Mouse (Mus musculus) ovary, postnatal 14 days (tissue): ENCODE measurements around the gene Clpp.

Experiments used
- DNase-seq: peaks from one replicate; pipeline ENCODE4 v3.0.0; 2022; ENCODE audit warnings: low spot score

The Clpp gene

DNA sequence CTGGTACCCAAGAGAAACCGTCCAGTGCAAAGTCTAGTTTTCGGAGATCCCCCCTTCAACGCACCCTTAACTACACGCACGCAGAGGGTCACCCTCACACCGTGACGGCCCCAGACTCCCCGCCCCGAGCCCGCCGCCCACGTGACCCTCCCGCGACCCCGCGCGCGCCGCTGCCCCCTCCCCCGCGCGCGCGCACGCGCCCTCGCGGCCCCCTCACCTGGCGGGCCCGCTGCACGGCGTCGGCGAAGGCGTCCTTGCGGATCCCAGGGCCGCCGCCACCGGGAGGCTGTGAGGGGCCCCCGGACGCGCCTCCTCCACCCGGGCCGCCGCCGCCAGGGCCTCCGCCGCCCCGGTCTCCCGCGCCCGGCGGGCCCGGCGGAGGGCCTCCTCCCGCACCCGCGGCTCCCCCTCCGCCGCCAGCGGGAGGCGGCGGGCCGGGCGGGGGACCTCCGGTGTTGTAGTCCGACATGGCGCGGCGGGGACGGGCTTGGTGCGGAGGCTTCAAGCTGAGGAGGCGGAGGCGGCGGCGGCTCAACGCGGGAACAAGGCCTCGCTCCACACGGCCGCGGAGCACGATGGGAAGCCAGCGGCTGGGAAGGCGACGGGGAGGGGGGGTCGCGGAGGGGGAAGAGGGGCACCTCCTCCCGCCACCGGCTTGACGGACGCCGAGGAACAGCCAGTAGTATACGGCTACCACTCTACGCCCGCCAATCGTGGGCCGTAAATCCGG lies 41.0 kb downstream of the Clpp start, which contains the start of gene Khsrp:
Gene Khsrp, minus strand, starts transcription at position 592 of the 730 bp plus-strand sequence.
- peak; percentile 33 for DNase-seq

DNA sequence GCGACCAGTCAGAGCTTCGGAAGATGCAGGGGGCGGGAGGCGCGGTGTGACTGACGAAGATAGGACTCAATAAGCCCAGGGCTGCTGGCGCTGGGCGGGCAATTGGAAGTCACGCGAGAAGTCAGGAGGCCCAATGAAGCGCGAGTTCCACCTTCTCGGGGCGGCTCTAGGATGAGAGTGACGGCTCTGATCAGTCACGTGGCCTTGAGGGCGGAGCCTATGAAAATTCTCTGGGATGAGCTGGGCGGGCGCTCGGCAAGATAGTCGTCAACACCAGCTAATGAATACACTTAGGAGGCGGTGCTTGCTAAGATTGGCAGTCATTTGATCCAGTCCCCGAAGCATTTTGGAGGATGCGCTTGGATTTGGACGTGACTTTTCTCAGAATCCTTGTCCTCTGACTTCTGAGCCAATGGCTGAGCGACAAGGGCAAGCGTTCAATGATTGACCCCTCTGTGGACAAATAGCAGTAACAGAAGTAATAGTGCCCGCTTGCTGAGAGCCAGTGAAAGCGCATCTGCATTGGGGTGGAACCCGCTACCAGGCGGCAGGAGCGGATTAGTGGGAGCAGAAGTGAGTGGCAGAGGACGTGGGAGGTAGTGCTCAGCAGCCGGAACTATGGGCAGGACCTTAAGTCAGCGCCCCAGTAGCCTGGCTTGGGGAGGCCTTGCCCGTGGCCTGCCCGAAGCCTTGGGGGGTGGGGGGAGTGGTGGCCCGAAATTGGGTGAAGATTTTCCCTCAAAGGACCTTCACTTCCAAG lies 41.7 kb downstream of the Clpp start:
- peak; percentile 94 for DNase-seq

DNA sequence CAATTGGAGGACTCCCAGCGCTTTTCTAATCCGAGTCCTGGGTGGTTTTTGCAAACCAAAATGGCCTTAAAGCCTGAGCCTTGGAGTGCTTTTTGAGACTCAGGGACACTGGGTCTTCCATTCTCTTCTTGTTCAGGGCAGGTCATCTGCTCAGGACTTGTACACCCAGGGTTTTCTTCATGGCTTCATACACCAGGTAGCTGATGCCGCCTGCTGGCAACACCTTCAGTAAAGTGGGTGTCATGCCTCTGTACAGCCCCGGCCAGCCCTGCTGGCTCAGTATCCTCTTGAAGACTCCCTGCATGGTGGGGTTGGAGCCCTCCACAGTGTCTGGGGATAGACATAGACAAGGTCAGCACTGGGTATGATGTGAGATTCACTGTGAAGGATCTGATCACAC lies 42.7 kb downstream of the Clpp start:
- no peak for DNase-seq

DNA sequence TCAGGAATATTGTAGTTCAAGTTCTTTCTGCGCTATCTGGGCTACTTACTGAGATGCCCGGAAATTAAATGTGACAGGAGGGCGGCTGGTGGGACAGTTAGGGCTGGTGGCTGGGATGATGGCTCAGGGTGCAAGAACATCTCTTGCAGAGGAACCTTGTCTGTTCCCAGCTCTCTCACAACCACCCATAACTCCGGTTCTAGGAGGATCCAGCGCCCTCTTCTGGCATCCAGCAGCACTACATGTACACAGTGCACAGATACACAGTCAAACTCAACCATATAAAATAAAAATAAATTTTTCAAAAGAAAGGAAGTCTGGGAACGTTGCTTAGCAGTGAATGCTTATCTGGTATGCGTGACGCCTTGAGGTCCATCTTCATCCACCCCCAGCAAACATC lies 48.9 kb downstream of the Clpp start:
- no peak for DNase-seq

DNA sequence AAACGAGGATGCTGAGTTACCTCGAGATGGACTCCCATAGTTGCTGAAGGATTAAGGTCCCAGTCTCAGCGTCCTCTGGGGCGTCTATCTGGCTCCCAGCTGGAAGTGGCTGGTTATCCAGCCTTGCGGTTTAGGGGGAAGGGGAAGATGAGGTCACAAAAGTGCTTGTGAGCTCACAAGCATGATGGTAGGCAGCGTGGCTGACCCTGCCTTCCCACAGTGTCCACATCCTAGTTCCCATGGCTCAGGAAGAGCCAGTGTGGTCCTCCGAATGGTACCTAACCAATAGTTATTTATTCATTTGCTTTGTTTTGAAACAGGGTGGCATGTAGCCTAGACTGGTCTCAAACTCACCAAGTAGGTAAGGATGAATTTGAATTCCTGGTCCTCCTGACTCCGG lies 51.4 kb downstream of the Clpp start, which contains the start of gene Slc25a41:
Gene Slc25a41, minus strand, starts transcription at position 101 of the 400 bp plus-strand sequence.
- DNase-seq = no peak
